Mouse (Mus musculus) retina, postnatal 7 days (tissue): Measurements from ENCODE around the gene Capsl.

Experiments used
- DNase-seq: peaks from one replicate; pipeline ENCODE4 v3.0.0-alpha.2; 2012; ENCODE audit warnings: low read depth, low spot score

Capsl gene

DNA sequence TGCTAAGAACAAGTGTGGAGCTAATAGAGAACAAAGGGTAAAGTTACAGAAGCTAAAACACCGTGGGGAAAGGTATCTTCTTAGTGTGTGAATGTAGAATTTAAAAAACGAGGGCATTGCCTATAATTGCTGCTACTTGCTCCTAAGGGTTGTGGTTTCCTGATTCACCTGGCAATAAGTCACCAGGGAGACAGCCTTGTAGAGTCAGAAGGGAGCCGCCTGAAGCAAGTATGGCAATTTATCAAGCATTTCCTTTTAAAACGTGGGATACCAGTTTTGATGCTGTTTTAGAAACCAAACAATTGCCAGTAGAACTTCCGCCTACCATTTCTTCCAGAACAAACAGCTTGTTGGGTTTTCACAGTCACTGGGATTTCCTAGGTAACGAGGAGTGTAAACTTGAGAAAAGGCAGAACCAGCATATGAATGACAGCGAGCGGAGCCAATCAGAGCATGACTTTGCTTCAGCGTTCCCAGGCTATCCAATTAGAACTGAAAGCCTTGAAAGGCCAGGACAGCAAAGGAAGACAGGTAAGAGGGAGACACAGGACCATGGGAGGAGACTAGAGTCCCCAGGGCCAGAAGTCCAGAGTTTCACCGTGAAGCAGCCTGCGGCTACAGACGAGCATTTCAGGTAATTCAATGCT, at the start of gene Capsl:
TSS of gene Capsl (plus strand) at position 495 of the 647 bp plus-strand sequence.
- DNase-seq, result no peak

DNA sequence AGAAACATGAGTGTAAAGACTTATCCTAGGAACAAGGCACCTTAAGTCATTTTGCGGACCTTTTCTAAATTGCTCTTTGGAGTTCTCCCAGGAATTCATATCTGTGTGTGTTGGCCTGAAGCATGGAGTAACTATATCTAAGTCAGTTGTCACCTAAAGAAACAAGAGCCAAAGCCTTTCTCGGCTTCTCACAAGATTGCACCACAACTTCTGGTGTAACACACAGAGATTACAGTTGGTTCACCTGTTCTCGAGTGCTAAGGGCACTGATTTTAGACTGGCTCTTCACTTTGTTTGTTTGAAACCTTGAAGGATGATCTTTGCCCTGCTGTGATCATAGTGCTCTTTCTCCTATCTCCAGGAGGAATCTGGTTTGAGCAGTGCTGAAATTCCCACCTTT, 26.4 kb upstream of the Capsl start:
- no peak for DNase-seq

DNA sequence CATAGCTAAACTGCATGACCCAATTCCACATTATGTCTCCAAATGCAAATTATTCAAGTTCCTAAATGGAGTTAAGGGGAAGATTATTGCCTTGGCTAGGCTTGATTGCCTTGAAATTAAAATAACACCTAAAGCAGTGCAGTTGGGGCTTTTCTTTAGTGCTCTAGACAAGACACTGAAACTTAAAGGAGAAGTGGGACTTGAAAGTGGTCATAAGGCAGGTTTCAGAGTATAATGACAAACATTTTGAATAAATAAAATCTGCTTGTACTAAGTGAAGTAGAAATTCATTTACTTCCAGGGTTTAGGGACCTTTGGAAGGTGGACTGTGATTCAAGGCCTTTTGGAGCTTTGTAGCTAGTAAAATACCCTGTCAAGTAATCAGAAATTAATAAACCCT, 14.7 kb upstream of the Capsl start:
- no peak for DNase-seq

DNA sequence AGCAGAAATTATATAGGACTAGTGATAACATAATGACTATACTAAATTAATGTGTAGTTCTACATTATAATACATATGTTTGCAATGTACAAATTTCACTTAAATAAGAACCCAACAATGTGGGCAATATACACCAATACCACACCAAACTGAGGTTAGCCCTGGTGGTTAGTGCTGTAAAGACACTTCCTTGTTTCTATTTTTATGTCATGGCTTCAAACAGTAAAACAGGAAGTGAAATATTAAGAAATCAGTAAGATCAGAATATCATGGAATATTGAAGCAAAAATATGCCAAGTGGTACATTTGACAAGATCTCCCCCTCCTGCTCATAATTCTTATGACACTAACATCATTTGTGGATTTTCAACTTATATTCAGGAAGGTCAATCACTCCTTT, 8.0 kb upstream of the Capsl start:
- DNase-seq, result no peak

DNA sequence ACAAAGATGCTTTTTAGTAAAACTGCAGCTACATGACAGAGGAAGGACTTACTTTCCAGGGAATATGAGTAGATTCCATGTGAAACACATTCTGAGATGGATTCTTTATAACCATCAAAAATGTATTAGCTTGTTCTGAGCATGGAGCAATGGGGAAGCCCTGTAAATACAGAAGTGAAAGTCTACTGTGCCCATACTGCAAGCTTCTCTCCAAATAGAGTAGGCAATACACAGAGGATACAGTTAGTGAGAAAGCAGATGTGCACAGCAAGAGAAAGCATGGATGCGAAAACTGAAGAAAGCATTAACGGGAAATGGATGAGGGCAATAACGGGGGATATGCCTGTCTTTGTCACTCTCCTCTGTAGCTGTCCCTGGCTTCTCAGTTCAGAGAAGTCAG, 6.0 kb upstream of the Capsl start:
- no peak for DNase-seq

DNA sequence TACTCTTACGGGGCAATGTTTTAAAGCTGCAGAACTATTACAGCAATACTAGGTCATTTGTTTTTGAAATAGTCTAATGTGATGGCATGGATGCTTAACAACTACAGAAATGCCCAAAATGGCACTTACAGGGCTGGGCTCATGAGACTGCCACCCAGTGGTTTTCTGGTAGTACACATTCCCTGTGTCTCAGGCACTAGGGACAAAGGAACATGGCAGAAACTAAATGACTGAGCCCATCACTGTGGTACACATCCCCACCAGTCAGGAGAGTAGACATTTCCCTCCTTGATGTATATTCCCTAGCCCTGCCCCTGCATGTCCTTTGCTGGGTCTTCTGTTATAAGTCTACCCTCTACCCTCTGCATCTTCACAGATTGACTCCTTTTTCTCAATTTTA, 16.2 kb downstream of the Capsl start:
- no peak for DNase-seq

DNA sequence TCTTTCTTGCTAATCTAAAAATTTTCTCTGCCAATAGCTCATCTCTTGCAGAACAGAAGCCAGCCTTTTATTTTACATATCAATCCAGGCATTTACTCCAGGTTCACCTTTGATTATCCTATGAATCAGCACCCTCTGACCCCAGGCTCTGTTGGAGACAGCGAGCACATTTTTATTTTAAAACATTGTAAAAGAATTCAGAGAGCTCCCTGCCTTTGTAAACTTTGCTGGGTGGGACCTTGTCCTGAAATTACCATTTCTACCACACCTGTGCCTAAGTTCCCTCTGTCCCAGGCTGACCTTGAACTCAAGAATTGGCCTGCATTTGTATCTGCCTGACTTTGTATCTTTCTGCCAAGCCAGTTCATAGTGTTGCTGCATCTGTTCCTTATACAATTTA, 17.0 kb downstream of the Capsl start:
- DNase-seq, result no peak

DNA sequence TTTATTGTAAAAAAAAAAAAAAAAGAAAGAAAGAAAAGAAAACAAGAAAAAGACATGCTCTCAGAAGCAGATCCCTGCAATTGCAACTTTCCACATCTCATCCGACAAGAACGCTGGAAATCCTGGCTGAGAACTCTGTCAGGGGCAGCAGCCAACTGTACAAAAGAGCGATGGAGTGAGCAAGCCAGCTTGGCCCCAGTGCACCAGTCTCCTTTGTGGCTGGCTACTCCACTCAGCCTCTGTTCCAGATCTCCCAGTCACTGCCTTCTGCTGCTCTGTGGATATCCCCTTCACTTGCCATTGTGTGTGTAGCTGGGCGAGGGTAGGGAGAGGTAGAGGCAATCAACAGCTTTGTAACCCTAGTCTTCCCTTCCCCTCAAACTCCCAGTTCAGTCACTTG, 18.4 kb downstream of the Capsl start:
- no peak for DNase-seq

DNA sequence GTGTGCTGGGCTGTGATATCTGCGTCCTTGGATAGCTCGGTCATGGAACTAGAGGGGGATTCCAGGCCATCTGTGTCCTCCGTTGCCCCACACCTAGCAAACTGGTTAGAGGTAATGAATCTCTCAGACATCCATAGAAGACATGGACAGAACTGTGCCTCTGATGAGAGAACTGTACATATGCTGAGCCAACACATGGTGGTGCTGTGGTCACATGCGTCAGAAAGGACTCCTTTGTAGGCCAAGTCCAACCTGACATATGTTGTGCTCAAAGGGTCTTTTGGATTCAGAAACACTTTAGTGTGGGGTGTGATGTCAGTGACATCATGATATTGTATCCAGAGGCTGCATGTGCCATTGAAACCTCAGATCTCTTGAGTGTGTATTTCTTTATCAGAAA, 19.4 kb downstream of the Capsl start:
- DNase-seq, result no peak

DNA sequence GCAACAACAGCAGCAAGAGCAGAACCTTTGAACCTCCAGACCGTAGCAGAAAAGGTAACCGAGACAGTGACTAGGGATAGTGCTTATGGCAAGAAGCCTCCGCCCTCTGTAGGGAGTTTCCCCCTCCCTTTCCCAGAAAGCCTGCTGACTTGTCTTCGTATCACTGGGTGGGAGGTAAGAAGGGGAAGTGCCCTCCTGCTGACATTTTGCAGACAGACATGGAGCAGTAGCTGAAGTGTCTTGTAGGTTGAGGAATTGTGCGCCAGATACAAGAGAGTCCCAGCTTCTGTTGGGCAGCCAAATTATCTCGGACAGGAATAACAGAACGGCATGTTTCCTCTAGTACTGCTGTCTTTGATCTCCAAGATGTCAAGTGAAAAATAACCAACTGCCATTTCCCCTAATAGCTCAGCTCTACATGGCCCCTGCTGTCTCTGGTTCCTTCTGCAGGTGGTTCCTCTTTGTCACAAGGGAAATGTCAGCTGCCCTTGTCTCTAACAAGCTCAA, 27.7 kb downstream of the Capsl start:
- DNase-seq, result no peak

DNA sequence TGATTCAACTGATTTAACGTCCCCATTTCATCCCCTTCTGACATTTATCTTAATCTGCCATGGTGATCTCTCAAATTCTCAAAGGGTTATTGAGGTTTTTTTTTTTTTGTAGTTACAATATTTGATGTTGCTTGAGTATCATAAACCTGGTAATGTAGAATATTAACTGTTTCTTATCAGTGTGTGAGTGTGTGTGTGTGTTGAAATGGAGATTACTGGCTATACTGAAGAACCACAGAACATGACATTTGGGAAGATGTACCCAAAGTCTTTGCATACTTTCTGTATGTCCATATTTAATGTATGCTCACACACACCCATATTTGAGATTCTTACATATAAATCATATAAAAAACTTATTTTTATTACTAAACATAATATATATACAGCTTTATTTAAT, 28.2 kb downstream of the Capsl start:
- DNase-seq, result no peak

DNA sequence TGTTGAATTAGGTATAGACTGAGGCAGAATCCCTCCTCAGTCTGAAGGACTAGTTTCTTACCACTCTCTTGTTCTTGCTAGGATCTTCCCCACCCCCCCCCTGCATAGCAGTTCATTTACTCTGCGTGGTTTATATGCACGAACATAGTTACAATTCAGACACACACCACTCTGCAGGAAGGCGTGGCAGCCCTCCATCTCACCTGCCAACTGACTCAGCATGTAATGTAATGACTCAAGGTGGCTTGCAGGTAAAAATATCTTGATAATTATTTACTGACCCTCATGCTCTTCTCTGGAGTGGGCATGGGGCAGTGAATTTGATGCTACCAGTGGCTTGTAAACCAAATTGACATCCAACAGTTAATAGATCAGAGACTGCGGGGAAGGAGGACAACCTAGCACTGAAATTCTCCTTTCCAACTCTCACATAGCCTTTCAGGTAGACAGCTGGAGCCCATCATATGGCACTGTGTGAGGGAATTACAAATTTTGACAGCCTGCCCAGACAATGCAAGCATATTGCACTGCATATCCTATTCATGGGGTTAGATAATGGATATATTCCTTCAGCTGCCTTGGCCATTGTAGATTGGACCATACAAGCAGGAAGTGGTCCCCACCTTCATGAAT, 35.3 kb downstream of the Capsl start:
- DNase-seq, result no peak

DNA sequence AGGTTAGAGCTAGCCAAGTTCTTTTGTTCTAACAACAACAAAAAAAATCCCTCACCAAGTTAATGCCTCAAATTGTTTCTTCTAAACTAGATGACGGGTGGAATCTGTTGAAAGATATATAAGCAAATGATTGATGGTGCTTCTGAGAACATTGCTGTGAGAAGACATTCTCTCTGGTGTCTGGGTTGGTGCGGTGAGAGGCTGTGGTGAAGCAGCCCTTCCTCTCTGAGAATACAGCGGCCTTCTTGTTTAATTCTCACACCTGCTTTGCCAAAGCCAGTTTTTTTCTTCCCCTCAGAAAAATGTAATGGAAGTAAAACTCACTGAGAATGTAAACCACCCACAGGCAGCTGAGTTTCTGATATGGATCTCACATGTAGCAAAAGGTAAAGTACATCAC, 36.3 kb downstream of the Capsl start:
- no peak for DNase-seq

DNA sequence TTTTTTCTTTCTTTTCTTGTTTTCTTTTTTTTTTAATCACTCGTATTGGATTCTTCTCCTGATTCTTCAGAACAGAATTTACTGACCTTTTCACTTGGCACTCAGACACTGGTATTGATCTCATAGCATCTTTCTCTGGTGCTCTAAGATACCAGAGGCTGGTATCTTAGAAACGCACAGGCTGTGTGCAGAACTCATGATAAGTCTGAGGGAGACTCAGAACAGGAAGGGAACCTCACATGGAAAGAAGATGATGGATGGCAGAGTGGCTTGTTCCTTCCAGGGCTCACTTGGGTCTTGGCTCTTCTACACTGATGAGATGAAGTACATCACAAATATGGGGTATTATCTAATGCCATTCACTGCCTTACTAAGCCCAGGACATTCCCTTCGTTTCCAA, 36.8 kb downstream of the Capsl start:
- no peak for DNase-seq

DNA sequence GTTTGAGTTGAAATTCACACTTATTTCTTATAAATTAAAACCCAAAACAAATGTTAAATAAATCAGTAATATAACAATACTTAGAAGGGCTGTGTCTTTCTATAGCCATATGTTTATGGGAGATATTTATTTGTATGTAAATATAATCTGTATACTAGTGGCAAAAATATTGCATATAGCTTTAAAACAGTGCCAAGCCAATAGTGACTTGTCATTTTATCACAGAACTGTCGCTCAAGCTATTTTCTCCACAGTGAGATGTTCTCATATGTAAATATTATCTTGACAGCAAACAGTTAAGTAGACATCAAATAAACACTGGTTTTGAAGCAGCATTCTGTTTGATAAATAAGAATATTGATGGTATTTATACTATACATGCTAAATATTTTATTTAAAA, 37.4 kb downstream of the Capsl start:
- DNase-seq, result no peak

DNA sequence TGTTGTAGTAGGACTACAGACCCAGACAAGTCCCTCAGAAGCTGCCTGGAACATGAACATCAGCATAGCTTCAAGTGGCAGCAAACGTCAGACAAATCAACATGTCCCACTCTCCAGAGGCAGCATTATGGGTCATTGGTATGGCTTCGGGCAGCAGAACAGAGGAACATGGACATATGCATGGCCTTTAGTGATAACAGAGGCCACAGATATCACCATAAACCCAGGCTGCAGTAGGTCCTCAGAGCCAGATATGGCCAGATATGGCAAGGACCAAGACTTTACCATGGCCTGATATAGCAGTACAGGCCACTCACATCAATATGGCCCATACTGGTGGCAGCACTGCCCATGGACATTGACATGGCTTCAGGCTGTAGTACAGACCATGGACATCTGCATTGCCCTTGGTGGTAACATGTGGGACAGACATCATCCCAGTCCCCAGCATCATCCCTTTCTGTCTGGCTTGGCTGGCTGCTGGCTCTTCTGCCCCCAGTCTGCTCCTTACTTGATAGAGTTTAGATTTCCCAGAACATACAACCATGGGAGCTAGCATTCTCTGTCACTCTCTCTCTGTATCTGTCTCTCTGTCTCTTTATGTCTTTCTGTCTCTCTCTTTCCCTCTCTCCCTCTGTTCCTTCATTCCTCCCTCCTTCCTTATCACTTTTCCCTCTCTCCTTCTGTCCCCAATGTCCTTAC, 53.7 kb downstream of the Capsl start:
- no peak for DNase-seq

DNA sequence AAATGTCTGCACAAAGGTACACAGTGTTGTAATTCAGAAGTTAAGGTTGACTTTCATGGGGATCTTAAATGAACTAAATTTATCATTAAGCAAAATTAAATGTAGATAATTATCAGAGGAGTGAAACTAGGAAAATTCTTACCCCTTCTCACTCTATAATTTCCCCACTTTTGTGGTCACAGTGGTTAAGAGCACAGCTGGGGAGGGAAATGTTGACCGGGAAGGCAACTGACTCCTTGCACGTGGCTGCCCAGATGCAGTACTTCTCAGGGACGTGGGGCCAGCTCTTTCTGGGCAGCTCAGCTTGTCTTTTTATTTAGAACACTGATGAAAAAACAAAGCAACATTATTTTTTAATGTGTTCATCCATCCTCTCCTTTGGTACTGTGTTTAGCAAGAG, 56.2 kb downstream of the Capsl start:
- no peak for DNase-seq
